Mouse (Mus musculus): Measurements from ENCODE around the gene Rbm26. TPM values are rescaled to one million over a fixed set of nuclear protein-coding genes. Genes with fewer than 3 reads are reported as not detected.

Rbm26 gene
- total RNA-seq (2014; rRNA removed) (32.9 and 35.9 TPM in 2 replicates), polyA plus RNA-seq (2015; fragmentation: Nextera tagmentation; extraction: Ambion mirVana) (30.6 and 34.5 TPM in 2 replicates)

GRCm38 (mm10) chr14:105177238-105177693 lies at the start of gene Rbm26:
TSS of gene Rbm26 (minus strand) at chr14:105177327.
- Histone ChIP-seq H3K36me3 (ENCODE audit: insufficient read depth, low read length) (no peaks in the 10 kb centered on the region), H3K9ac (replicated peaks; ENCODE audit: low read length) (peak within 1 kb of the TSS; percentile 97), H3K9me3 (ENCODE audit: low read length) (no peaks in the 10 kb centered on the region), H3K27me3 (ENCODE audit: insufficient read depth, low read length) (no peaks in the 10 kb centered on the region), H3K27ac (peak within 1 kb of the TSS; percentile 97), H3K4me1 (ENCODE audit: insufficient read depth, low read length) (peaks cover 14% of the 10 kb centered on the region), H3K4me2 (ENCODE audit: low read depth, low read length) (peak within 1 kb of the TSS; percentile 78), H3K4me3 (ENCODE audit: low read length) (peak within 1 kb of the TSS; percentile 100)
- DNase-seq (ENCODE audit: low spot score) (peak; percentile 98), ATAC-seq (peak; percentile 98)
- TF ChIP-seq CTCF (IDR thresholded peaks at IDR 0.05; ENCODE audit: low read depth): no peak
- under 1% methylated on average over 28 of the region's 28 CpGs for WGBS

- no peaks in the 10 kb centered on the region for H3K36me3 ChIP-seq (ENCODE audit: insufficient read depth, low read length)
- 94% methylated on average over 4 of the region's 4 CpGs for WGBS
- H3K9ac ChIP-seq (replicated peaks; ENCODE audit: low read length): no peak overlapping the region
- no peak overlapping the region for H3K4me3 ChIP-seq (ENCODE audit: low read length)
- TF ChIP-seq CTCF (IDR thresholded peaks at IDR 0.05; ENCODE audit: low read depth): no peak
- DNase-seq (ENCODE audit: low spot score): no peak
- H3K4me2 ChIP-seq (ENCODE audit: low read depth, low read length): no peak overlapping the region
- H3K4me1 ChIP-seq (ENCODE audit: insufficient read depth, low read length): no peaks in the 10 kb centered on the region
- H3K9me3 ChIP-seq (ENCODE audit: low read length): no peaks in the 10 kb centered on the region
- H3K27me3 ChIP-seq (ENCODE audit: insufficient read depth, low read length): no peaks in the 10 kb centered on the region
- no peak for ATAC-seq
- H3K27ac ChIP-seq: no peak overlapping the region
Observed at GRCm38 (mm10) chr14:105225790-105226189, 48.7 kb upstream of the Rbm26 start.

- H3K4me1 ChIP-seq (ENCODE audit: insufficient read depth, low read length): no peaks in the 10 kb centered on the region
- no peaks in the 10 kb centered on the region for H3K27me3 ChIP-seq (ENCODE audit: insufficient read depth, low read length)
- H3K36me3 ChIP-seq (ENCODE audit: insufficient read depth, low read length): no peaks in the 10 kb centered on the region
- no peak for TF ChIP-seq CTCF (IDR thresholded peaks at IDR 0.05; ENCODE audit: low read depth)
- no peak overlapping the region for H3K9ac ChIP-seq (replicated peaks; ENCODE audit: low read length)
- no peak overlapping the region for H3K4me2 ChIP-seq (ENCODE audit: low read depth, low read length)
- 85% methylated on average over 4 of the region's 4 CpGs for WGBS
- DNase-seq (ENCODE audit: low spot score) (no peak), ATAC-seq (no peak)
- no peak overlapping the region for H3K27ac ChIP-seq
- H3K9me3 ChIP-seq (ENCODE audit: low read length): no peaks in the 10 kb centered on the region
- H3K4me3 ChIP-seq (ENCODE audit: low read length): no peak overlapping the region
Observed at GRCm38 (mm10) chr14:105222240-105222639, 45.1 kb upstream of the Rbm26 start.

DNA sequence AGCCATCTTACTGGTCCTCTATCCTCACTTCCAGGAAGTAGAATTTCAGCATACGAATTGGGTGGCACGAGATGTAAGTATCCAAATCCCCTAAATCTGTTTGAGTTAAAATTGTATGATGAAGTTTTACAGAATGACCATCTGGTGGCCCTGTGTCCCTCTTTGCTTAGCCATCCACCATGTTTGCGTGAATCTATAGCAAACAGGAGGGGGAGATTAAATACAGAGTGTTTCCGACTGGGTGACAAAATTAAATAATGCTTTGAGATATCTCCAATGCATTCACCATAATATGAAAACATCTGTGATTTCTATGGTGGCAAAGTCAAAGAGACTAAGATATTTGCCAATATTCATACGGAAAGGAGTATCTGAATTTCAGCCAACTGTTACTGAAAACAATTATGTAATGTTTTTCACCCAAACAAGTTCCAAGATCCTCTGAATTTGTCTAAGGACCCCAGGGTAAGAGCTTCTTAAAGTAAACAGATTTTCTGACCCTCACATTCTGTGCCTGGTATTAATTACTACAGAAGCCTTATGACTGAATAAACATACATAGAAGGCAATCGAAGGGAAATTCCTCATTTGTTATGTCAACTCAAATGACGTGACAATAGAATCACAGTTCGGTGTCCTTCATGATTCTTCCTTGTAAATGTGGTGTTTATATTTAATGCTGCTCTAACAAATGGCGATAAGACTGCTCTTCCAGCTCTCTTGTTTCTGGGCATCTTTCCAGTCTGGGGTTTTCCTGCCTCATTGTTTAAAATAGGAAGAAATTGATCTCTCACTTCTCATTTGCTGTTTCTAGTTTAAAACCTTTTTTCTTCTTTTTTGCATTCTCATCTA lies 42.6 kb upstream of the Rbm26 start:
- H3K4me2 ChIP-seq (ENCODE audit: low read depth, low read length): no peak overlapping the region
- 67% methylated on average over 9 of the region's 9 CpGs for WGBS
- no peaks in the 10 kb centered on the region for H3K4me1 ChIP-seq (ENCODE audit: insufficient read depth, low read length)
- ATAC-seq: no peak
- DNase-seq (ENCODE audit: low spot score): peak; percentile 19
- no peak overlapping the region for H3K9ac ChIP-seq (replicated peaks; ENCODE audit: low read length)
- no peaks in the 10 kb centered on the region for H3K27me3 ChIP-seq (ENCODE audit: insufficient read depth, low read length)
- H3K27ac ChIP-seq: no peak overlapping the region
- H3K4me3 ChIP-seq (ENCODE audit: low read length): no peak overlapping the region
- H3K9me3 ChIP-seq (ENCODE audit: low read length): no peaks in the 10 kb centered on the region
- no peak for TF ChIP-seq CTCF (IDR thresholded peaks at IDR 0.05; ENCODE audit: low read depth)
- H3K36me3 ChIP-seq (ENCODE audit: insufficient read depth, low read length): no peaks in the 10 kb centered on the region

DNA sequence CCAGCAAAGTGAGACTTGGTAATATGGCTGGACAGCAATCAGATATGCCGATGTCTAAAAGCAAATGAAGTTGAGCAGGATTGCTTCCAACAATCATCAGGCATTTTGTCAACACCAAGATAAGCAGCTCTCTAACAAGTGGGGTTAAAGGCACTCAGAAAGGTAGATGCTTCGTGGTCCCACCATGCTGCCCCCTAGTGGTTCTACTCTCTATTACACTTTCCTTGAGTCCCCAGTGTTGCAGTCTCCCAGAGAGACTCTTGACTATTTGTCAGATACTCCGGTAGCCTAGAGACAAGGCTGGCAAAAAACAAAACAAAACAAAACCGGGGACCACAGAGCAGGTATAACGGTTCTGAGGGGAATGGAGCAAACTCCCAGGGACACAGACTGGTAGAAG lies 21.3 kb upstream of the Rbm26 start:
- no peaks in the 10 kb centered on the region for H3K4me1 ChIP-seq (ENCODE audit: insufficient read depth, low read length)
- no peak overlapping the region for H3K4me3 ChIP-seq (ENCODE audit: low read length)
- H3K4me2 ChIP-seq (ENCODE audit: low read depth, low read length): no peak overlapping the region
- no peak for DNase-seq (ENCODE audit: low spot score)
- H3K9ac ChIP-seq (replicated peaks; ENCODE audit: low read length): no peak overlapping the region
- no peak overlapping the region for H3K27ac ChIP-seq
- 55% methylated on average over 5 of the region's 5 CpGs for WGBS
- ATAC-seq: no peak
- H3K9me3 ChIP-seq (ENCODE audit: low read length): no peaks in the 10 kb centered on the region
- no peaks in the 10 kb centered on the region for H3K27me3 ChIP-seq (ENCODE audit: insufficient read depth, low read length)
- H3K36me3 ChIP-seq (ENCODE audit: insufficient read depth, low read length): no peaks in the 10 kb centered on the region
- peak; percentile 38; the same call in 1 of the 2 replicates for TF ChIP-seq CTCF (IDR thresholded peaks at IDR 0.05; ENCODE audit: low read depth)

GRCm38 (mm10) chr14:105194682-105195081 lies 17.6 kb upstream of the Rbm26 start:
- no peak for ATAC-seq
- WGBS: 71% methylated on average over 4 of the region's 4 CpGs
- Histone ChIP-seq H3K27me3 (ENCODE audit: insufficient read depth, low read length) (no peaks in the 10 kb centered on the region), H3K36me3 (ENCODE audit: insufficient read depth, low read length) (no peaks in the 10 kb centered on the region), H3K4me3 (ENCODE audit: low read length) (no peak overlapping the region), H3K4me2 (ENCODE audit: low read depth, low read length) (no peak overlapping the region), H3K9me3 (ENCODE audit: low read length) (no peaks in the 10 kb centered on the region), H3K9ac (replicated peaks; ENCODE audit: low read length) (no peak overlapping the region), H3K4me1 (ENCODE audit: insufficient read depth, low read length) (no peaks in the 10 kb centered on the region), H3K27ac (no peak overlapping the region)
- DNase-seq (ENCODE audit: low spot score): no peak
- no peak for TF ChIP-seq CTCF (IDR thresholded peaks at IDR 0.05; ENCODE audit: low read depth)

GRCm38 (mm10) chr14:105184866-105185265 lies 7.7 kb upstream of the Rbm26 start:
- peak; percentile 62 for TF ChIP-seq CTCF (IDR thresholded peaks at IDR 0.05; ENCODE audit: low read depth)
- no peaks in the 10 kb centered on the region for H3K36me3 ChIP-seq (ENCODE audit: insufficient read depth, low read length)
- H3K4me2 ChIP-seq (ENCODE audit: low read depth, low read length): no peak overlapping the region
- H3K27me3 ChIP-seq (ENCODE audit: insufficient read depth, low read length): no peaks in the 10 kb centered on the region
- H3K4me1 ChIP-seq (ENCODE audit: insufficient read depth, low read length): no peaks in the 10 kb centered on the region
- no peak for ATAC-seq
- H3K9me3 ChIP-seq (ENCODE audit: low read length): no peaks in the 10 kb centered on the region
- WGBS: 60% methylated on average over 3 of the region's 3 CpGs
- no peak overlapping the region for H3K27ac ChIP-seq
- H3K4me3 ChIP-seq (ENCODE audit: low read length): no peak overlapping the region
- no peak overlapping the region for H3K9ac ChIP-seq (replicated peaks; ENCODE audit: low read length)
- peak; percentile 60 for DNase-seq (ENCODE audit: low spot score)

Data from hindbrain, postnatal 0 days (tissue).